Mouse (Mus musculus) CH12F3 (cell line): ENCODE results near the gene Ptch2.

ENCODE experiments used
- in situ Hi-C: fragments of 300-500 bp; cut with MboI; formaldehyde crosslinking; loops from 2 replicates; pipeline ENCODE4 v1.14.3; 2020; ENCODE audit warnings: low sequenced_read_pairs

Ptch2 gene

DNA sequence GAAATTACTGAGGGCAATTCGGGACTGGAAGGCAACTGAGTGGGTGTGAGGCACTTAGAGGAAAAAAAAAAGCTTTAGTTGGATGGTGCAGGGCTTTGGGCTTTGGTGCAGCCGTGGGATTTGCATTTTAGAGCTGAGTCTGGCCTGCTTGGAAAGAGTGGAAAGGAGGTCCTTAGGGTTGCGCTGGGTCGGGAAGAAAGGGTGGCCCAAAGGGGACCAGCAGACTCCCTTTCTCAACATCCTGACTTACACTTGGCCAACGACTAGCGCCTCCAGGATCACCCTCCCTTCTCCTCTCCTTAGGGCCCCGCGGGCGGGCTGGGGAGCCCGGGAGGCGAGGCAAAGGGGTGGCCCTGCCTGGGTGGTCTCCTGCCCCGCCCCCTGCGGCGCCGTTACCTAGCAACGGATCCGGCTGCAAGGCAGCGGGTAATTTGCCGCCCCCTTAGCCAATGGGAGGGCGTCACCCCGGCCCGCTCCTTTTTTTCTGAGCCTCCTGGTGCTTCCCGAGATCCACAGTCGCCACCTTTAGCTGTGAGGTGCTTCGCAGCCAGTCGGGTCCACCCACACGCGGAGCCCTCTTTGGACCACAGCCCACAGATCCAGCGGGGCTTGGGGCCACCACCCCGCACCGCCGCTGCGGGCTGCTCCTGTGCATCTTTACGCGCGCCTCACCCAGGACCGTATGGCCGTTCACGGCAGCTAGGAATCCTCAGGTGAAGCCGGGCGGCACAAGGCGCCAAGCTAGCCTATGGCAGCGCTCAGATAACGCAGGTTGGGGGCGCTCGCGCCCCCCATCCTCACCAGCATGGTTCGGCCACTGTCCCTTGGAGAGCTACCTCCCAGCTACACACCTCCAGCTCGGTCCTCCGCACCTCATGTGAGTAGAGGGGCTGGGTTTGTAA lies at the start of gene Ptch2:
Ptch2 (plus strand) TSS at position 525 of the 902 bp plus-strand sequence.
- in situ Hi-C loops: loop anchor here (5.0 kb wide), 1 partner anchor 44 kb away; no protein-coding TSS in a partner anchor

DNA sequence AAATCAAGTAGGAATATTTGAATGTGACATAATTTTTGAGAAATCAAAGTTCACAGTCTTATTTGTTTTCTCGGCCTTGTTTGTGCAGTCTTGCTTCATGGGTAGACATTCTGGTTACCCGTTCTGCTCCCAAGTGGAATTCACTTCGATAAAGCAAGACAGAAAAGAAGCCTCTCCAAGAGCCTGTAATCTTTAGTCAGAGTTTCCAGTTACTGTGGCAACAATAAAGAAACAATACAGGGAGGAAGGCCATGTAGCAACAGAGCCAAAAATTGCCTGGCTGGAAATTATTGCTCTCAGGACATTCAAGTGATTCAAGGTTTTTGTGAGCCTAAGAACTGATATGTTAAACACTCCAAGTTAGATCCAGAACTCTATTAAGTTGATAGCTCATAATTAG lies 47.0 kb upstream of the Ptch2 start:
- in situ Hi-C loops: no loop called here

DNA sequence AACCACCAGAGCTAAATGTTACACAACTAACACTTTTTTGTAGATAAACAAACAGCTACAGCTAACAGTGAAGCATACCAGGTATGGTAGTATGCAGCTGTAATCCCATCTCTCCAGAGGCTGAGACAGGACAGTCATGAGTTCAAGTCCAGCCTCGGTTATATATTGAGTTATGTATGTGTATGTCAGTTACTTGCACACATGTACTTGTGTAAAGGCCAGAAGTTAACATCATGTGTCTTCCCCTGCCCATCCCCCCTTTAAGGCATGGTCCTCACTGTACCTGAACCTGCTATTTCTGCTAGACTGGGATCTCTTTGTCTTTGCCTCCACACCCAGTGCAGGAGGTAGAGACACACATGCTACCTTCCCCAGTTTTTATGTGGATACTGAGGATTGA lies 46.4 kb upstream of the Ptch2 start:
- in situ Hi-C loops: no loop called here

DNA sequence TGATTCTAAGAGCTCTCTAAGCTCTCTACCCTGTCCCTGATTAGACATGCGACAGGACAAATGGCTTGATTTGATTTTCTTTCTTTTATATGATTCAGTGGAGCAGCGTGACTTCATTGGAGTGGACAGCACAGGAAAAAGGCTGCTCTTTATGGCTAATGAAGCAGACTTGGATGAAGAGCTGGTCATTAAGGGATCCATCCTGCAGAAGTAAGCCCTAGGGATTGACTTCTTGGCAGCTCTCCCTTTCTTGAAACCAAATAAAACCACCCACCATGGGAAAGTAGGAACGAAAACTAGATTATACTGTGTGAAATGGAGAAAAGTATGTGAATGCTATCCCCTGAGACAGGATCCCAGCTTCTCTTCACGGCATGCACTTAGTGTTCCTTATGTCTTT lies 43.2 kb upstream of the Ptch2 start:
- in situ Hi-C loops: loop anchor here (5.0 kb wide), 1 partner anchor 45 kb away; the partner anchor contains the start of gene Ptch2

DNA sequence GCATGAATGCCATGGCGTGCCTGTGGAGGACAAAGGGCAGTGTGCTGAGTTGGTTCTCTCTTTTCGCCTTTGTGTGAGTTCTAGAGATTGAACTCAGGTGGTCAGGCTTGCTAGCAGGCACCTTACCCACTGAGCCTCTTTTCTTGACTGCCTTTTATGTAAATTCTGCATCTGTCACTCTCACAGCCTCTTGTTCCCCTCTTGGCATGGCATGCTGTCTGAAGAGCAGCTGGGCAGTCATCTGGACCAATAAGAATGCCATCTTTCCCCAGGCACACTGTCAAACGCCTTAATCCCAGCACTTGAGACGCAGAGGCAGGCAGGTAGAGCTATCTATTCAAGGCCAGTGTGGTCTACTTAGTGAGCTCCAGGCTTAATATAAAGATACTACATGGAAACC lies 41.9 kb upstream of the Ptch2 start:
- in situ Hi-C loops: loop anchor here (5.0 kb wide), 1 partner anchor 43 kb away; the partner anchor contains the start of gene Ptch2

DNA sequence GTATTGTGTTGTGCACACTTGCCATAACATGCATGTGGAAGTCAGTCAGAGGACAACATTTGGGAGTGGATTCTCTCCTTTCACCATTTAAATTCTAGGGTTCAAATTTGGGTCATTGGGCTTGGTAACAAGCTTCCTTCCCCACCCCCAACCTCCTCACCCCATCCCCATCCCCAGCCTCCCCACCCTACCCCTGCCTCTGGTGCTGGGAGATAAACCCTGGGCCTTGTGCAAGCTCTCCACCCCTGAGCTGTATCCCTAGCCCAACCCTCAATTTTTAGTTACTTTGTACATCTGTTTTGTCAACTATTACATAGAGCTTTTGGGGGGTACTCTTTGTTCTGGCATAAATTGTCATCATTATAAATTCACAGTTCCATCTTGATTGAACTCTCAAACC lies 39.8 kb upstream of the Ptch2 start:
- in situ Hi-C loops: no loop called here

DNA sequence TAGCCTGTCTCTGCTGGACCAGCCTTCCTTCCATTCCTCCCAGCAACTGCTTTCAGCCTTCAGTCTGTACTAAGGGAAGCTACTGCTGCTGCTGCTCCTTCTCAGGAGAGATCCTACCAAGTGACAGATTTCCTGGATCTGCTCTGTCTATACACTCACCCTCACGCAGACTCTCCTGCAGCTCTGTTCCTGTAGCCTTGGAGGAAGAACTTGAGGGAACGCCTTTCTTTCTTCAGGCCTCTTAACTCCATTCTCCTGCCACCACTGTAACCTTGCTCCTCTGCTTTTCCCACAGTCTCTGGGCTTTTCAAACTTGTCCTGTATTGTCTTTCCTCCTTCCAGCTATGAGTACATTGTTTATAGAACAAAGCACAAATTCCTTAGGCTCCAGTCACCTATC lies 39.4 kb upstream of the Ptch2 start:
- in situ Hi-C loops: no loop called here

DNA sequence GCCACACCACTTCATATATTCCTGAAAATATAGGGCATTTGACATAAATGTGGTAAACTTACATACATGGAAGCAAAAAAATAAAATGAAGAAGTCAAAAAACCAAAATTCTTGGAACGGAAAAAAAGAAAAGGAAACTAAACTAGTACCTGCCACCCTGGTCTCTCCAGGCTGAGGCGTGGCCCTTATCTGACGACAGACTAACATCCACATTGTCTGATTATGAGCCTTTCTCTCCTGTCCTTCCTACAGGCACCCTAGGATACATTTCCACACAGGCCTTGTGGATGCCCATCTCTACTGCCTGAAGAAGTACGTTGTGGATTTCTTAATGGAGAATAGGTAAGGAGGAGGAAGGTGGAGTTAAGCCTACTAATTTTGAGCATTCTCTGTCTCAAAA lies 37.4 kb upstream of the Ptch2 start:
- in situ Hi-C loops: no loop called here

DNA sequence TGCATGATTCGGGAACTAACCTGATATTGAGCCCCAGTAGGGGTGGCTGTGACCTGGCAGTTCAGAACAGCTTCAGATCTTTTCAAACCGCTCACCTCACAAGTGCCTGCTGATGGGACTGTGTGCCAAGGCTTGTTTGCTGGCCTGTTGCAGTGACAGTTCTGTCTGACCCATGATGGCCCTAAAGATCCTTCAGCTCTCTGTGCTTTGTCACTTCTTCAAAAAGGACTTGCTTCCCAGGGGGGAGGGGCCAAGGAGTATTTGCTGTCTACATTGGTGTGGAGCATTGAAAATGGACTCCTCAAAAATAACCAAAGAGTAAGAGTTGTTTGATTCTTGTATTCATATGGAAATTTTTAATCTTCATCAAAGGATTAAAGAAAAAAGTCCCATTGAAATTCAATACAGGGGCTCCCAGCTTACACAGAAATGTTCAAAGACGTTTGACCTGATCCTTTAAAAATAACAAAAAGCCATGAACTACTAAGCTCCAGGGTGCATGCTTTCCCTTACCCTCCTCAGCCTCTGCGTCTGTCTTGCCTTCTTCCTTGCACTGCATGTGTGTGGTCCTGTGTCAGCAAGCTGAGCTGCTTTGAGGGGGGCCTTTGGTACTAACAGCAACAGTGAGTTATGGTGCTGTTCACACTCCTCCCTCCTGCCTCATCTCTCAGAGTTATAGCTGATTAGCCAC lies 33.0 kb upstream of the Ptch2 start:
- in situ Hi-C loops: no loop called here

DNA sequence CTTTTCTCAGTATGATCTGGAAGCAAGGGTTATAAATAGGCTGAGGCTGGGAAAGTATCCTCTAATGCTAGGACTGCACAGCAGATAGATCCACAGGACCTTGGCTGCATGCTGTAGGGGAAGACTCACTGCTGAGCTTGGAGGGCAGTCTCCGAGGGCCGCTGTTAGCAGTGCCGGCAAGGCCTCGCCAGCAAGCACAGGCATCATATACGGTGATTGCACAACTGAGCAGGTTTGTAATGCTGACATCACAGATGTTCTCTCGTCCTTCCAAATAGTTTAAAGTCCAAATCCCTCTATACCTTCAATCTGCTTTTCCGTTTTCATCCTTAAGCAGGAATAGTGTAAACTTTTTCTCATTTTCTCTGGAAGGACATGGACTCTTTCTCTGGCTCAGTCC lies 27.8 kb upstream of the Ptch2 start:
- in situ Hi-C loops: no loop called here

DNA sequence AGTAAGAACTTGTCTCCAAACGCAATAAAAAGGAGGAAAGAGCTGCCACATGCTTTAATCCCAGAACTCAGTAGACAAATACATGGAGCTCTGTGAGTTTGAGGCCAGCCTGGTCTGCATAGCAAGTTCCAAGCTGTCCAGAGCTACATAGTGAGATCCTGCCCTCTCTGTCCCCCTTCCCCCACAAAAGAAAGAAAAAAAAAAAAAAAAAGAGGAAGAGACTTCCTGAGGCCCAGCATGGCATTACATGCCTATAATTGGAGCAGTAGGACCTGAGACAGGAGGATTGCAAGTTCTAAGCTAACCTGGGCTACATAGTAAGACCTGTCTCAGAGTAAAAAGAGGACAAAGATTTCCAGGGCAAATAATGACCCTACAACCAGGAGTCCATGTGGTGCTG lies 26.2 kb upstream of the Ptch2 start:
- in situ Hi-C loops: no loop called here

DNA sequence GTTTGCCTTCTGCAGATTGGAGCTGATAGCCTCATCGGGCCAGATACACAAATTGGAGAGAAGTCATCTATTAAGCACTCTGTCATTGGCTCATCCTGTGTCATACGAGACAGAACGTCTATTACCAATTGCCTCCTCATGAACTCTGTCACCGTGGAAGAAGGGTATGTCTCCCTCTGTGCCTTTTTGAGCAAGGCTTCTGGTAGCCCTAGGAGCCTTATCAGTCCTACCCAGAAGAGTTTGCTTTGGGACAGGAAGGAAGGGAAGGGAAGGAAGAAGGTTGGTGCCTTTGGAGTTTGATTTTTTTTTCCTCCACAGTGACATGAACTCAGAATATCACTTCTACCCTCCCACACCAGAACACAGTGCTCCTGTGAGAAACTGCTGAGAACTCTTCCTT lies 25.3 kb upstream of the Ptch2 start:
- in situ Hi-C loops: no loop called here

DNA sequence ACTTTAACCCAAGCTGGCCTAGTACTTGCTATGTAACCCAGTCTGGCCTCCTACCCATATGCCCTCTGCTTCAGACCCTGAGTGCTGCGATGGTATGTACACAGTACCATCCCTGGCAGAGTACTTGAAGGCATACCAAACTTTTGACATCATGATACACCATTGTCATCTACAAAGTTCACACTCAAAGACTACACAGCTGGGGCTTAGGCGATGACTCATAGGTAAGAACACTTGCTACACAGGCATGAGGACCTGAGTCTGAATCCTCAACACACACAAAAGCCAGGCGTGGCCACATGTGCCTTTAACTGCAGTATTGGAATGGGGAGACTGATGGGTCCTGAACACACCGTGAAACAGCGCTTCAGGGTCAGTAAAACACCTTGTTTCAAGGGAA lies 24.7 kb upstream of the Ptch2 start:
- in situ Hi-C loops: no loop called here

DNA sequence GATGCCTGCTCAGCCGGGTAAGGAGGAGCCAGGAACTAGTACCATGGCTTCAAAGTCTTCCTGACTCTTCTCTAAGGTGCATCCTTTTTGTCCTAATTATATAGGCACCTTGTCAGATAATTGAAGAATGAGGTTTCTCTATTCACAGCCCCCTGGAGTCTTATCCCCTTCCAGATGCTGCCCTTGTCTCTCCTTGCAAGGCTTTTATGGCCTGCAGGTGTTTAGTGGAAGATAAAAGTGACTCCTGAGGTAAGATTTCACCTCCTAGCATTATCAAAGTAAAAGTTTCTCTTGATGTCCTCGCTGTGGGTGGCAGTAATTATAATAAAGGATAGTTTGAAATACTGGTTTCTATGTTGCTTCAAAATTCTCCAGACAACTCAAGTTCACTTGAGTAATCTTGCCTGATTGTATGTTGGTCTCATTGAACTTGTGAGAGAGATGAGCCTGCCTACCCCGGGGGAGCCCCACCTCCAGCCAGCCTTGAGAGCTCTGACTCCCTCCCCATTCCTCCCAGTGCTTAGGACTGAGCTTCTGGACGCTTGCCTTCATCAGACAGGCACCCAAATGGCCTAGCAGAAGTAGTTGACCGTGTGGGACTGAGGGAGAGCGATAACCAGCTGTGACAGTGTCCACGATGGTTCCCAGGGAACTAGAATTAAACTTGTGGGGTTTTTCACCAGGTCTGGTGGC lies 7.8 kb upstream of the Ptch2 start:
- in situ Hi-C loops: no loop called here

DNA sequence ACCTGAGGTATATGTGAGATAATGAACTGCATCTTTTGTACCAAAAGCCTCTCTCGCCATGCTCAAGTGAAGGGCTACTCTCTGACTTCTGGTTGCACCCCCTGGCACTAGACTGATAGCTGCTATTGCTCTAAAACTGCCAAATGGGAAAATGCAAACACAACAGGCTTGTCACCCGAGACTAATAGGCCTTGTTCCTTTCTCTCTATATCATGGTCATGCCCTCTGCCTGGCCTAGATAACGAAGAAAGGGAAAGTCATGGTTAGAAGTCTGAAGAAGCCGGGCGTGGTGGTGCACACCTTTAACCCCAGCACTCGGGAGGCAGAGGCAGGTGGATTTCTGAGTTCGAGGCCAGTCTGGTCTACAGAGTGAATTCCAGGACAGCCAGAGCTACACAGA lies 5.3 kb upstream of the Ptch2 start:
- in situ Hi-C loops: no loop called here

DNA sequence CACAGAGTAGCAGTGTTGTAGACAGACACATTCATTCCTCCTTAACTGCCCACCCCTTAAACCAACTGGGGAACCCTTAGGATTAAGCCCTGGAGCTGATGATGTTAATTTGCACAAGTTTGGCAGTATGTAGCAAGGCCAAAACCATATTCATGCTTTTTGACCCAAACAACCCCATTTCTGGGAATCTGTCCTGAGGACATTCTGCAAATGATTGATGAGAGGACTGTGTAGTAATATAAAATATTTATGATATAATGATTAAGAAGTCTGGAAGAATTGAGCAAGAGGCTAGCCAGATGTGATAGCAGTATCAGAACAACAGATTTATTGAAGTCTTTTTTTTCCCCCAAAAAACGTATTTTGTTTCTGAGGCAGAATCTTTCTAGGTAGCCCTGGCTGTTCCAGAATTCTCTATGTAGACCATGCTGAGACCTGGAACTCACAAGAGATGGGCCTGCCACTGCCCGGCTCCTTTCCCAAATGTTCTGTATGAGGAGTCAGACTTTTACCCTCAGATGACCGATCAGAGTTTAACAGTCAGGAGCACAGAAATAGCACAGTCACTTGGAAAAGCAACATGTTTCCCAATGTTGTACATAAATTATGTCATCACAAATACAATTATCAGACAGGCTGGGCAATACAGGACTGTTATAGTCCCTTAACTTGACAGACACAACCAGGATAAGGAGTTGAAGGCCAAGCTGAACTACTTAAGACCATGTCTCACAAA lies 1.1 kb upstream of the Ptch2 start:
- in situ Hi-C loops: loop anchor here (5.0 kb wide), 1 partner anchor 42 kb away; no protein-coding TSS in a partner anchor

DNA sequence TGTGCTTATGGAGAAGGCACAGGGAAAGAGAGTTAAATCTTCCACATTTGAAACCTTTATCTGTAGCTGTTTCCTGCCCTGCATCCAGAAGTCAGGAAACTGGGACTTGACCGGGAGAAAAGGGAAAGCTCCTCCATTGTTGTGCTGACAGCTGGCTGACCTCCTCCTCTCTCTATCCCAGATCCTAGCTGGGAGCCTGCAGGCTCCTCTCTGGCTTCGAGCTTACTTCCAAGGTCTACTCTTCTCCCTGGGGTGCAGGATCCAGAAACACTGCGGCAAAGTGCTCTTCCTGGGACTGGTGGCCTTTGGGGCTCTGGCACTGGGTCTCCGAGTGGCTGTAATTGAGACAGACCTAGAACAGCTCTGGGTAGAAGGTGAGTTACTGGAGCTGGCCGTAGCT lies 791 bp downstream of the Ptch2 start:
- in situ Hi-C loops: loop anchor here (5.0 kb wide), 1 partner anchor 44 kb away; no protein-coding TSS in a partner anchor

DNA sequence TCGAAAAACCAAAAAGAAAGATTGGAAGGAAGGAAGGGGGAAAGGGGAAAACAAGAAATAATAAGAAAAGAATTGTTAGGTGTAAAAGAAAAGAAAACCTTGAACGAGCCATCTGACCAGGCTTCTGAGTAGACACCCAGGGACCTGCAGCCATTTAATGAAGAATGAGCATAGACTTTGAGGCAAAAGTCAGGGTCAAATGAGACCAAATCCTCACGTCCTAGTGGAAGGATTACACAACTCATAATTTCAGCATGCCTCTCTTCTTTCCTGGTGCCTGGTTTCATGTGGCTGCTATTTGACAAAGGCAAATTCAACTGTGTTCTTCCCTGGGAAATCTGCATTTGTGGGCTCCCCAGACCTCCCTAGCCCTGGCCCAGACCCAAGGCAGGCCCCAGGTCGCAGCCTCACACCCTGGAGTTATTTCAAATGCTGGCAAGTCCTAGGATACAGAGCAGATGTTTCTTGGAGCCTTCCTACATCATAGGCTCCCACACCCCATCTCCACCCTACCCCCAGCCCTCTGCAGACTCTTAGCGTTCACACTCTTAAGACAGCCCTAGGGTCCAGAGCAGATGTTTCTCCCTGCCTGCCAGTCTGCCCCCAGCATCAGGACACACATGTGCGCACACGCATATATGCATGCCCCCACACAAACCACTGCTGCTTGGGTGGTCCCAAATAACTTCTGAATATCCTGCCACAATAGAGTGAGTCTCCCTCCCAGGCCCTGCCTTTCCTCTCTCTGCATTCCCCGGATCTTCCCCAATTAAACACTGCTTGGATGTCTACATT lies 2.3 kb downstream of the Ptch2 start:
- in situ Hi-C loops: loop anchor here (5.0 kb wide), 1 partner anchor 46 kb away; no protein-coding TSS in a partner anchor

DNA sequence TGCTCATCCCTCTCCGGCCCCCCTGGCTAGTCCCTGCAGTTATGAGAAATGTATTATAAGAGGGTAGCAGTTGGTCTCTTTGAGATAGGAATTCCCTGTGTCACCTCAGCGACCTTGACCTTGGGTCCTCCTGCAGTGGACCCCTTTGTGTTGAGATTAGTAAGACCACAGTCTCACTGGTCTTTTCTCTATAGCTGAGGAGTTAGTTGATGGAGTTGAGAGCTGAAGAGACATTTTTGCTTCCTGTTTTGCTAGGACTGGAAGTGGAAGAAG lies 2.8 kb downstream of the Ptch2 start:
- in situ Hi-C loops: loop anchor here (5.0 kb wide), 1 partner anchor 46 kb away; no protein-coding TSS in a partner anchor

DNA sequence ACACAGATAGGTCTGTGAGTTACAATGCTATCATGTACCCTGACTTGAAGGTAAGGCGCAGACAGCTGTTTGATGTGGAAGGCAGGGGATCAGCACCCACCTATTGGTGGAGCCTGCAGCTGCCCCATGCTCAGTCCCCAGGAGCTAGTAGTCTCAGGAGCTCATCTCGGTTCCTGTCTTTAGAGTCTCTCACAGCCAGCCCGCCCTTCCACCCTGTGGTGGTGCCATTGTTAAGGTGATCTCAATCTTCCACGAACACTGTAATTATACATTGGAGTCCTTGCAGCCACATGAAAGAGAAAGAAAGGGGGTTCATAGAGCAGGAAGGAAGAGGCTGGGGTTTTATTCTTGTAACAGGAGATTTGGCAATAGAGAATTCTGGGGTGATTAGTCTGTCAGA lies 4.2 kb downstream of the Ptch2 start:
- in situ Hi-C loops: no loop called here
